Mouse (Mus musculus) lung, postnatal 0 days (tissue): ENCODE data around the gene Angptl4.

Experiments used
- CTCF ChIP-seq: IDR thresholded peaks from 2 replicates; pipeline ENCODE4 v1.5.1; 2016; ENCODE audit warnings: antibody characterized with exemption, mild to moderate bottlenecking
- EP300 ChIP-seq: IDR thresholded peaks from 2 replicates; pipeline ENCODE4 v1.6.1; 2016; ENCODE audit warnings: antibody characterized with exemption, mild to moderate bottlenecking, control low read depth

- no peak for TF ChIP-seq CTCF
- TF ChIP-seq EP300 = no peak; the same call in 1 of the 2 replicates
Measured at GRCm38 (mm10) chr17:33759767-33760254, 21.8 kb downstream of the Angptl4 start.
